ENCODE assay signal across 8 mouse cellular contexts in the genomic region with DNA sequence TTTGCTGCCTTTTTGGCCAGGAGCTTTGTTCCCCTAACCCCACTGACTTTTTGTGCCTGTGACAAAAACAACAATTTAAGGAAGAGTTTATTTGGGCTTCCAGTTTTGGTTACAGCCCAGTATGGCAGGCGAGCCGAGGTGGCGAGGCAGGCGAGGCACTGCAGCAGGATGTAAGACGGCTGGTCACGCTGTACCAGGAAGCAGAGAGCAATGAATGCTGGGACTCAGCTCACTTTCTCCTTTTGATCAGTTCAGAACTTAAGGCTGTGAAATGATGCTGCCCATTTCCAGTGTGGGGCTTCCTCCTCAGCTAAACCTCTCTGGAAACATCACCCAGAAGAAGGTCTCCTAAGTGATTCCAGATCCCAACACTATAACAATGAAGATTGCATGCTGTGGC. TPM values are rescaled to one million over a fixed set of nuclear protein-coding genes. Genes with fewer than 3 reads are reported as not detected.
A peak's percentile ranks its signal among the peaks of the same experiment; 100 is the strongest.
DNase-seq lines count a peak whose midpoint lies in the region; ATAC-seq and TF ChIP-seq lines count a peak whose summit lies in the region.
"Had no signal": no experiment of that assay in that cellular context is flagged by ENCODE, and none has a peak within 500 bp of the region (broad histone marks: within the 10 kb centered on the region; RNA-seq: fewer than 3 reads in every experiment).

No protein-coding gene starts in this region.

- 31% methylated on average over 6 of the region's 6 CpGs for WGBS in lung, adult 2 months
- 30% methylated on average over 6 of the region's 6 CpGs for WGBS in embryonic facial prominence, embryonic 13.5 days

- no peaks in the 10 kb centered on the region for H3K9me3 ChIP-seq in embryonic facial prominence, embryonic 13.5 days

- no peak overlapping the region for H3K4me3 ChIP-seq in lung, adult 2 months (replicated peaks; ENCODE audit: extremely low read depth, low read depth, low read length)
- H3K4me3 ChIP-seq in embryonic facial prominence, embryonic 13.5 days, result no peak overlapping the region

- H3K27me3 ChIP-seq in embryonic facial prominence, embryonic 13.5 days, result no peaks in the 10 kb centered on the region
- H3K27me3 ChIP-seq: Patski had no signal

- no peaks in the 10 kb centered on the region for H3K36me3 ChIP-seq in embryonic facial prominence, embryonic 13.5 days

- no peak overlapping the region for H3K9ac ChIP-seq in embryonic facial prominence, embryonic 13.5 days

- peaks cover 2% of the 10 kb centered on the region; the same call in 1 of the 2 replicates for H3K4me1 ChIP-seq in lung, adult 2 months (ENCODE audit: control insufficient read depth, insufficient read depth, low read length)
- H3K4me1 ChIP-seq in embryonic facial prominence, embryonic 13.5 days, result peaks cover 24% of the 10 kb centered on the region

- no peak for TF ChIP-seq POLR2A in lung, adult 2 months (IDR thresholded peaks at IDR 0.05; ENCODE audit: borderline replicate concordance, extremely low read depth, low read depth, low read length)

- peak; percentile 14 to 31 for DNase-seq in lung, adult 18-20 months
- no peak for DNase-seq in lung, adult 2 months
- DNase-seq in heart, postnatal 4 days, result peak; percentile 21
- DNase-seq in yolk sac, embryonic 10.5 days (ENCODE audit: low spot score), result no peak
- no peak for DNase-seq in cerebellum, postnatal 36 days

- peak overlapping the region; percentile 35; the same call in 1 of the 2 replicates for H3K27ac ChIP-seq in embryonic facial prominence, embryonic 13.5 days

- TF ChIP-seq CTCF in lung, adult 2 months (IDR thresholded peaks at IDR 0.05; ENCODE audit: insufficient read depth, low read length), result no peak

- peak overlapping the region; percentile 30; the same call in 1 of the 2 replicates for H3K4me2 ChIP-seq in embryonic facial prominence, embryonic 13.5 days

- ATAC-seq in embryonic facial prominence, embryonic 13.5 days (ENCODE audit: insufficient number of reproducible peaks, insufficient read depth, low FRiP score, low TSS enrichment, low read depth), result peak; percentile 6; the same call in 1 of the 2 replicates
- ATAC-seq in megakaryocyte, adult 5-6 weeks (ENCODE audit: poor library complexity, severe bottlenecking), result peak; percentile 45; the same call in 1 of the 2 replicates

RNA-seq across cellular contexts. Expression of a gene that starts 23.3 kb away (rescaled TPM):
- 76.1 and 85.7 TPM in 2 replicates for polyA plus RNA-seq in lung, adult 2 months (2012; rRNA removed)
- polyA plus RNA-seq in embryonic facial prominence, embryonic 13.5 days (2015; fragmentation: Nextera tagmentation; extraction: Ambion mirVana), result 2,558 and 2,783 TPM in 2 replicates
- 100 to 1,000 TPM; 848 to 855 TPM for total RNA-seq in heart, postnatal 4 days (2021)
- total RNA-seq in megakaryocyte, adult 5-6 weeks (2015), result 3,978 and 3,999 TPM in 2 replicates
- total RNA-seq in megakaryocyte, adult 5-6 weeks (2017), result 2,780 and 3,394 TPM in 2 replicates

Comparison
In these comparisons a context has a peak if more than half of its experiments do, and no peak if none do; other contexts are left out.
1. DNase-seq: peak in lung, adult 18-20 months (2 of 2) and heart, postnatal 4 days (single experiment); none in lung, adult 2 months (single experiment), yolk sac, embryonic 10.5 days (single experiment) and cerebellum, postnatal 36 days (0 of 2).